Mouse (Mus musculus) hindbrain, embryonic 13.5 days (tissue): ENCODE results near the gene Eif4g3. TPM values are rescaled to one million over a fixed set of nuclear protein-coding genes. Genes with fewer than 3 reads are reported as not detected.

ENCODE experiments used
- ATAC-seq: fragments of 200-750 bp; cut with Nextera tagmentation; 2 replicates; pipeline ENCODE4 v1.8.0; 2017; ENCODE audit warnings: moderate TSS enrichment; ENCODE audit not compliant: low FRiP score
- H3K27ac ChIP-seq: fragments of 300-500 bp; sonication (generic); 2 replicates; pipeline ENCODE4 v1.5.1; 2015; ENCODE audit warnings: inconsistent platforms, mild to moderate bottlenecking, moderate library complexity
- H3K27me3 ChIP-seq: fragments of 300-500 bp; sonication (generic); 2 replicates; pipeline ENCODE4 v1.6.1; 2015; ENCODE audit warnings: mild to moderate bottlenecking, inconsistent platforms
- H3K36me3 ChIP-seq: fragments of 300-500 bp; sonication (generic); 2 replicates; pipeline ENCODE4 v1.6.1; 2015; ENCODE audit warnings: mild to moderate bottlenecking, inconsistent platforms
- H3K4me1 ChIP-seq: fragments of 300-500 bp; sonication (generic); replicated peaks from 2 replicates; pipeline ENCODE4 v1.6.1; 2015; ENCODE audit warnings: inconsistent platforms
- H3K4me2 ChIP-seq: fragments of 300-500 bp; sonication (generic); 2 replicates; pipeline ENCODE4 v1.6.1; 2015; ENCODE audit warnings: inconsistent platforms, mild to moderate bottlenecking, moderate library complexity
- H3K4me3 ChIP-seq: fragments of 300-500 bp; sonication (generic); 2 replicates; pipeline ENCODE4 v1.5.1; 2015; ENCODE audit warnings: mild to moderate bottlenecking, inconsistent platforms
- H3K9ac ChIP-seq: fragments of 300-500 bp; sonication (generic); 2 replicates; pipeline ENCODE4 v1.6.1; 2015; ENCODE audit warnings: mild to moderate bottlenecking, inconsistent platforms
- H3K9me3 ChIP-seq: fragments of 300-500 bp; sonication (generic); 2 replicates; pipeline ENCODE4 v1.6.1; 2016; ENCODE audit warnings: inconsistent platforms
- WGBS: fragments of 180-500 bp; shearing (Covaris S2); methylation state at CpG from one replicate; pipeline ENCODE4 v1.1.7; 2015; 5-methylcytosine and 5-hydroxymethylcytosine counted together
- polyA plus RNA-seq: library from polyadenylated mRNA; unstranded; fragments of >200 nt; fragmentation: Nextera tagmentation; extraction: Ambion mirVana; gene quantifications from 2 replicates; pipeline ENCODE4 v1.2.1, GENCODE M21; 2015

Gene Eif4g3
- polyA plus RNA-seq, 1 experiment from 2014 or later: 48.7 TPM

- no peak for ATAC-seq
- Histone ChIP-seq H3K4me2 (no peak overlapping the region), H3K36me3 (peaks cover 8% of the 10 kb centered on the region), H3K9me3 (no peaks in the 10 kb centered on the region), H3K27me3 (no peaks in the 10 kb centered on the region), H3K4me1 (peaks cover 52% of the 10 kb centered on the region), H3K27ac (peak overlapping the region; percentile 62), H3K4me3 (no peak overlapping the region), H3K9ac (no peak overlapping the region)
- 23% methylated on average over 8 of the region's 8 CpGs for WGBS
These were observed 44.3 kb downstream of the Eif4g3 start for GRCm38 (mm10) chr4:138037110-138037509.

- Histone ChIP-seq H3K4me1 (peaks cover 53% of the 10 kb centered on the region), H3K9me3 (no peaks in the 10 kb centered on the region), H3K27me3 (no peaks in the 10 kb centered on the region), H3K27ac (no peak overlapping the region), H3K36me3 (0 out of 2 replicates have a peak, but pooled peaks cover under 1% of the 10 kb centered on the region), H3K9ac (no peak overlapping the region), H3K4me3 (no peak overlapping the region), H3K4me2 (no peak overlapping the region)
- no peak for ATAC-seq
- 85% methylated on average over 1 of the region's 1 CpGs for WGBS
These were observed 45.1 kb downstream of the Eif4g3 start for GRCm38 (mm10) chr4:138037896-138038295.

GRCm38 (mm10) chr4:138038365-138039274, 45.8 kb downstream of the Eif4g3 start:
- no peak; the same call in 1 of the 2 replicates for ATAC-seq
- peaks cover 53% of the 10 kb centered on the region for H3K4me1 ChIP-seq

GRCm38 (mm10) chr4:138039275-138039651, 46.4 kb downstream of the Eif4g3 start:
- peak; percentile 68; the same call in 1 of the 2 replicates for ATAC-seq
- H3K4me1 ChIP-seq: peaks cover 53% of the 10 kb centered on the region
- WGBS: 94% methylated on average over 9 of the region's 9 CpGs
- H3K27ac ChIP-seq: no peak overlapping the region
- no peaks in the 10 kb centered on the region for H3K9me3 ChIP-seq
- H3K9ac ChIP-seq: no peak overlapping the region
- no peaks in the 10 kb centered on the region for H3K36me3 ChIP-seq
- no peaks in the 10 kb centered on the region for H3K27me3 ChIP-seq
- H3K4me2 ChIP-seq: no peak overlapping the region
- H3K4me3 ChIP-seq: no peak overlapping the region

More at GRCm38 (mm10) chr4:138038365-138039274, 45.8 kb downstream of the Eif4g3 start:
- Histone ChIP-seq H3K27ac (0 out of 2 replicates have a peak overlapping the region, but pooled peaks have one; percentile 5), H3K4me3 (no peak overlapping the region), H3K27me3 (no peaks in the 10 kb centered on the region), H3K9me3 (no peaks in the 10 kb centered on the region), H3K36me3 (no peaks in the 10 kb centered on the region), H3K4me2 (no peak overlapping the region), H3K9ac (no peak overlapping the region)
- WGBS: 72% methylated on average over 13 of the region's 13 CpGs

- no peak overlapping the region for H3K4me2 ChIP-seq
- no peak overlapping the region for H3K4me3 ChIP-seq
- no peak for ATAC-seq
- peaks cover 8% of the 10 kb centered on the region for H3K36me3 ChIP-seq
- H3K27ac ChIP-seq: no peak overlapping the region
- no peaks in the 10 kb centered on the region for H3K27me3 ChIP-seq
- WGBS: 86% methylated on average over 3 of the region's 3 CpGs
- no peaks in the 10 kb centered on the region for H3K9me3 ChIP-seq
- peaks cover 51% of the 10 kb centered on the region for H3K4me1 ChIP-seq
- no peak overlapping the region for H3K9ac ChIP-seq
These were observed 47.8 kb downstream of the Eif4g3 start for GRCm38 (mm10) chr4:138040589-138040988.

- Histone ChIP-seq H3K4me1 (peaks cover 44% of the 10 kb centered on the region), H3K4me3 (no peak overlapping the region), H3K27ac (peak overlapping the region; percentile 66), H3K4me2 (no peak overlapping the region), H3K9me3 (no peaks in the 10 kb centered on the region), H3K36me3 (peaks cover 18% of the 10 kb centered on the region), H3K27me3 (no peaks in the 10 kb centered on the region), H3K9ac (no peak overlapping the region)
- peak; percentile 17; the same call in 1 of the 2 replicates for ATAC-seq
- 65% methylated on average over 12 of the region's 12 CpGs for WGBS
These were observed 48.9 kb downstream of the Eif4g3 start for GRCm38 (mm10) chr4:138041566-138042256.

GRCm38 (mm10) chr4:138042257-138042589, 49.4 kb downstream of the Eif4g3 start:
- H3K9ac ChIP-seq: no peak overlapping the region
- WGBS: 61% methylated on average over 2 of the region's 2 CpGs
- no peak overlapping the region for H3K4me2 ChIP-seq
- H3K27ac ChIP-seq: peak overlapping the region; percentile 66
- ATAC-seq: no peak
- H3K4me3 ChIP-seq: no peak overlapping the region
- peaks cover 20% of the 10 kb centered on the region for H3K36me3 ChIP-seq
- no peaks in the 10 kb centered on the region for H3K27me3 ChIP-seq
- no peaks in the 10 kb centered on the region for H3K9me3 ChIP-seq
- peaks cover 38% of the 10 kb centered on the region for H3K4me1 ChIP-seq

GRCm38 (mm10) chr4:138042625-138043024, 49.8 kb downstream of the Eif4g3 start:
- peaks cover 20% of the 10 kb centered on the region for H3K36me3 ChIP-seq
- WGBS: 91% methylated on average over 5 of the region's 5 CpGs
- no peaks in the 10 kb centered on the region for H3K27me3 ChIP-seq
- no peak overlapping the region for H3K9ac ChIP-seq
- no peak for ATAC-seq
- no peaks in the 10 kb centered on the region for H3K9me3 ChIP-seq
- no peak overlapping the region for H3K27ac ChIP-seq
- H3K4me2 ChIP-seq: no peak overlapping the region
- H3K4me1 ChIP-seq: peaks cover 36% of the 10 kb centered on the region
- H3K4me3 ChIP-seq: no peak overlapping the region

- Histone ChIP-seq H3K36me3 (peaks cover 24% of the 10 kb centered on the region), H3K9ac (no peak overlapping the region), H3K27me3 (no peaks in the 10 kb centered on the region), H3K4me2 (no peak overlapping the region), H3K27ac (no peak overlapping the region), H3K4me1 (peaks cover 14% of the 10 kb centered on the region), H3K4me3 (no peak overlapping the region), H3K9me3 (no peaks in the 10 kb centered on the region)
- ATAC-seq: no peak
- 97% methylated on average over 16 of the region's 16 CpGs for WGBS
These were observed 52.1 kb downstream of the Eif4g3 start for GRCm38 (mm10) chr4:138044841-138045500.

- WGBS: 100% methylated on average over 1 of the region's 1 CpGs
- Histone ChIP-seq H3K4me3 (no peak overlapping the region), H3K27me3 (no peaks in the 10 kb centered on the region), H3K4me1 (peaks cover 12% of the 10 kb centered on the region), H3K36me3 (peaks cover 24% of the 10 kb centered on the region), H3K4me2 (no peak overlapping the region), H3K27ac (no peak overlapping the region), H3K9ac (no peak overlapping the region), H3K9me3 (no peaks in the 10 kb centered on the region)
- ATAC-seq: no peak
These were observed 53.0 kb downstream of the Eif4g3 start for GRCm38 (mm10) chr4:138045809-138046208.

- Histone ChIP-seq H3K4me2 (no peak overlapping the region), H3K9ac (no peak overlapping the region), H3K27me3 (no peaks in the 10 kb centered on the region), H3K9me3 (no peaks in the 10 kb centered on the region), H3K4me3 (no peak overlapping the region), H3K4me1 (peaks cover 8% of the 10 kb centered on the region), H3K36me3 (peaks cover 24% of the 10 kb centered on the region), H3K27ac (no peak overlapping the region)
- ATAC-seq: no peak
- WGBS: 96% methylated on average over 8 of the region's 8 CpGs
These were observed 53.5 kb downstream of the Eif4g3 start for GRCm38 (mm10) chr4:138046371-138046770.

- Histone ChIP-seq H3K4me1 (no peaks in the 10 kb centered on the region), H3K4me3 (no peak overlapping the region), H3K9me3 (no peaks in the 10 kb centered on the region), H3K4me2 (no peak overlapping the region), H3K36me3 (peaks cover 24% of the 10 kb centered on the region), H3K9ac (no peak overlapping the region), H3K27me3 (no peaks in the 10 kb centered on the region), H3K27ac (no peak overlapping the region)
- no peak for ATAC-seq
- 73% methylated on average over 6 of the region's 6 CpGs for WGBS
These were observed 56.7 kb downstream of the Eif4g3 start for GRCm38 (mm10) chr4:138049547-138049946.
